Mouse (Mus musculus) liver, postnatal 0 days (tissue): ENCODE results near the gene Bace1. TPM values are rescaled to one million over a fixed set of nuclear protein-coding genes. Genes with fewer than 3 reads are reported as not detected.

Experiments
- ATAC-seq: fragments of 200-750 bp; cut with Nextera tagmentation; 2 replicates; pipeline ENCODE4 v1.8.0; 2017; ENCODE audit warnings: mild to moderate bottlenecking, moderate library complexity
- DNase-seq: peaks from one replicate; pipeline ENCODE4 v3.0.0-alpha.2; 2016
- H3K27ac ChIP-seq: fragments of 300-500 bp; sonication (generic); 2 replicates; pipeline ENCODE4 v1.5.1; 2014; ENCODE audit warnings: antibody characterized with exemption, moderate library complexity, mild to moderate bottlenecking, low read depth
- H3K27me3 ChIP-seq: fragments of 300-500 bp; sonication (generic); 2 replicates; pipeline ENCODE4 v1.6.1; 2014; ENCODE audit warnings: low read length, control low read depth, mixed read lengths; ENCODE audit not compliant: insufficient read depth
- H3K36me3 ChIP-seq: fragments of 300-500 bp; sonication (generic); replicated peaks from 2 replicates; pipeline ENCODE4 v1.6.1; 2014; ENCODE audit warnings: mild to moderate bottlenecking, control low read depth, low read length, moderate library complexity, mixed read lengths; ENCODE audit not compliant: insufficient read depth
- H3K4me1 ChIP-seq: fragments of 300-500 bp; sonication (generic); 2 replicates; pipeline ENCODE4 v1.6.1; 2014; ENCODE audit warnings: antibody characterized with exemption, mild to moderate bottlenecking, control low read depth; ENCODE audit not compliant: insufficient read depth
- H3K4me2 ChIP-seq: fragments of 300-500 bp; sonication (generic); 2 replicates; pipeline ENCODE4 v1.6.1; 2014; ENCODE audit warnings: low read depth, mild to moderate bottlenecking, low read length, moderate library complexity, mixed read lengths
- H3K4me3 ChIP-seq: fragments of 300-500 bp; sonication (generic); 2 replicates; pipeline ENCODE4 v1.5.1; 2014; ENCODE audit warnings: low read depth, low read length
- H3K9ac ChIP-seq: fragments of 300-500 bp; sonication (generic); replicated peaks from 2 replicates; pipeline ENCODE4 v1.6.1; 2014; ENCODE audit warnings: mild to moderate bottlenecking, moderate library complexity
- H3K9me3 ChIP-seq: fragments of 300-500 bp; sonication (generic); 2 replicates; pipeline ENCODE4 v1.6.1; 2016; ENCODE audit warnings: mild to moderate bottlenecking, control low read depth, low read length, mixed read lengths
- CTCF ChIP-seq: sonication (generic); IDR thresholded peaks from 2 replicates; pipeline ENCODE4 v1.5.1; 2016; ENCODE audit warnings: antibody characterized with exemption, low read depth
- EP300 ChIP-seq: IDR thresholded peaks from 2 replicates; pipeline ENCODE4 v1.6.1; 2016; ENCODE audit warnings: antibody characterized with exemption, low read depth, mild to moderate bottlenecking
- WGBS: fragments of 180-500 bp; shearing (Covaris S2); extraction: QIAGEN DNeasy Blood & Tissue Kit; methylation state at CpG from one replicate; pipeline ENCODE4 v1.1.7; 2014; ENCODE audit not compliant: insufficient replicate concordance; 5-methylcytosine and 5-hydroxymethylcytosine counted together
- polyA plus RNA-seq: library from polyadenylated mRNA; unstranded; fragments of >200 nt; fragmentation: Nextera tagmentation; extraction: Ambion mirVana; gene quantifications from 2 replicates; pipeline ENCODE4 v1.2.1, GENCODE M21; 2015

Bace1 gene
- polyA plus RNA-seq, 1 experiment from 2014 or later, result 10.7 TPM

- Histone ChIP-seq H3K9ac (no peak overlapping the region), H3K36me3 (no peaks in the 10 kb centered on the region; the same call in 1 of the 2 replicates), H3K27me3 (no peaks in the 10 kb centered on the region), H3K9me3 (no peaks in the 10 kb centered on the region), H3K4me1 (peaks cover 70% of the 10 kb centered on the region), H3K4me3 (no peak overlapping the region), H3K27ac (0 out of 2 replicates have a peak overlapping the region, but pooled peaks have one; percentile 31), H3K4me2 (no peak overlapping the region)
- ATAC-seq (no peak), DNase-seq (no peak)
- TF ChIP-seq CTCF, result no peak
- no peak for TF ChIP-seq EP300
- 36% methylated on average over 5 of the region's 5 CpGs for WGBS
These were observed 8.6 kb downstream of the Bace1 start for GRCm38 (mm10) chr9:45846891-45847460.

DNA sequence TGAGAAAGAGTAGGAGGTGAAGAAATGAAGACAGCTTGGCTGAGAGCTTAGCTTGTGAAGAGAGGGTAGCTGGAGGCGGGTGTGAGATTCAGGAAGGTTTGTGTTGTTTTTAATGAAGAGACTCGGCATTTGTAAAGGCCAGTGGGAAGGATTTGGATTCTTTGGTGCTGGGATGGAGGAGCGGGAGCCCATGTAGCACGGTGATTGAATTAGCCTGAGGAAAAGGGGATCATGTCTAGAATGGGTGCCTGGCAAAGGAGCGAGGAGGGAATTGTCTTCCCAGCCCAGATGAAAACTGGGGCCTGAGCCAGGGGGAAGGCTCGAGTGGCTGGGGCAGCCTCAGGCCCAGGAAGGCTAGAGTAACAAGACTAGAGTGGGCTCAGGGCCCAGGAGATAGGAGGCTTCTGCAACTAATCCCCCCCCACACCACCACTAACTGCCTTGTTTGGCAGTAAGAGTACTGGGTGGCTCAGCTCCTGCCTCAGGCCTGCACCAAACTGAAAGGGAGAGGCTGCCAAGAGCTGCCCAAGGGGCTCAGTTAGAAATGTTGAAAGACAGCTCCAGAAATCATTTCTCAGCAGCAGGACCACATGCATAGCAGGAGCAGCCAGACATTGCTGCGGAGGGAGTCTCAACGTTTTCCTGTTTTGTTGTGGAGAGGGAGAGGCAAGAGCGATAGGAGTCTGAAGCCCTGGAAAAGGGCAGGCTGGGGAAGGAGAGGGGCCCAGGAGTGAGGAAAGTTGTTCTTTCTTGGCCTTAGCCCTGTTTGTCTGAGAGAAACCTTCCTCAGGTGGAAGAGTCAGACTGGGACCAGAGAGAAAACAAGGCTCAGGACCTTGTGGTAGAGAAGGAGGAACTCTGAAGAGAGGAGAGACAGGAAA, 11.4 kb downstream of the Bace1 start:
- H3K9ac ChIP-seq, result peak overlapping the region; percentile 61
- H3K9me3 ChIP-seq, result no peaks in the 10 kb centered on the region
- no peak for TF ChIP-seq CTCF
- no peak for TF ChIP-seq EP300
- no peak overlapping the region for H3K4me3 ChIP-seq
- peaks cover 58% of the 10 kb centered on the region for H3K4me1 ChIP-seq
- H3K4me2 ChIP-seq, result peak overlapping the region; percentile 15
- no peaks in the 10 kb centered on the region; the same call in none of the 2 replicates for H3K36me3 ChIP-seq
- no peaks in the 10 kb centered on the region for H3K27me3 ChIP-seq
- WGBS, result 53% methylated on average over 9 of the region's 9 CpGs
- H3K27ac ChIP-seq, result peak overlapping the region; percentile 95
- DNase-seq, result no peak
- ATAC-seq, result no peak

DNA sequence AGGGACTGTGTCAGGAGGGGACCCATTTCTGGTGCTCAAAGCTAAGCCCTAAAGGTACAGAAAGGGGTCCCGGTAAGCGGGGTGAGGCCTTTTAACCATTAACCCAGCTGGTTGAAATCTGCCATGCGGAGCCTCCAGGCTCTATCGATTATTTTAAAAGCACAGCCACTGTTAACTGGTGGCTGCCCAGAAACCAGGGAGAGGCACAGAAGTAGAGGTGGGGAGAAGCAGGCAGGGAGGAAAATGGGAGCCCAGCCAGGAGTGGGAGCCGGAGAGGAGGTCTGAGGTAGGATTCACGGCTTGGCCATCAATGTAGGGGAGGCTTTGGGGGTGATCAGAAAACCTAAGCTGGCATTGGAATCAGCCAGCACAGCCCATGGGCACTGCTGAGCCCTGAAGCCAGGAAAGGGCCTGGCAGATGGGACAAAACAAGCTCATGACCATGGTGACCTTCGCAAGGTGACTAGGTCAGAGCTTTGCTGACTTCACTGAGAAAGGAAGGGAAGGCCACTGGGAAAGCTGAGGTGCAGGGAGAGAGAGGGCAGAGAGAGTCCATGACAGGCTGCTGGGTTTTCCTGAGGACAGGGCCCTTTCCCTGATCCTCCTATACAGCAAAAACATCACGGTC, 12.3 kb downstream of the Bace1 start:
- 65% methylated on average over 8 of the region's 8 CpGs for WGBS
- DNase-seq, result peak; percentile 52
- TF ChIP-seq EP300, result no peak
- TF ChIP-seq CTCF, result no peak

GRCm38 (mm10) chr9:45851330-45851729, 12.9 kb downstream of the Bace1 start:
- no peak for TF ChIP-seq EP300
- no peak for TF ChIP-seq CTCF
- H3K27me3 ChIP-seq, result no peaks in the 10 kb centered on the region
- peaks cover 58% of the 10 kb centered on the region for H3K4me1 ChIP-seq
- peaks cover 8% of the 10 kb centered on the region for H3K36me3 ChIP-seq
- peak overlapping the region; percentile 95 for H3K27ac ChIP-seq
- H3K9ac ChIP-seq, result no peak overlapping the region
- H3K4me2 ChIP-seq, result peak overlapping the region; percentile 15
- WGBS, result 12% methylated on average over 5 of the region's 5 CpGs
- H3K9me3 ChIP-seq, result no peaks in the 10 kb centered on the region
- ATAC-seq (peak; percentile 14; the same call in 1 of the 2 replicates), DNase-seq (peak; percentile 27)
- H3K4me3 ChIP-seq, result no peak overlapping the region

More for the DNA sequence above, 12.3 kb downstream of the Bace1 start:
- no peak overlapping the region for H3K4me3 ChIP-seq
- H3K36me3 ChIP-seq, result peaks cover 4% of the 10 kb centered on the region
- H3K4me2 ChIP-seq, result peak overlapping the region; percentile 15
- peak; percentile 85 for ATAC-seq
- H3K27me3 ChIP-seq, result no peaks in the 10 kb centered on the region
- H3K27ac ChIP-seq, result peak overlapping the region; percentile 95
- peaks cover 58% of the 10 kb centered on the region for H3K4me1 ChIP-seq
- H3K9ac ChIP-seq, result peak overlapping the region; percentile 61
- no peaks in the 10 kb centered on the region for H3K9me3 ChIP-seq

- Histone ChIP-seq H3K4me1 (peaks cover 54% of the 10 kb centered on the region), H3K27me3 (no peaks in the 10 kb centered on the region), H3K4me2 (0 out of 2 replicates have a peak overlapping the region, but pooled peaks have one; percentile 11), H3K4me3 (no peak overlapping the region), H3K9ac (no peak overlapping the region), H3K27ac (peak overlapping the region; percentile 95), H3K9me3 (no peaks in the 10 kb centered on the region), H3K36me3 (peaks cover 8% of the 10 kb centered on the region)
- no peak for DNase-seq
- TF ChIP-seq CTCF (no peak), EP300 (no peak)
- WGBS, result 66% methylated on average over 2 of the region's 2 CpGs
- ATAC-seq, result no peak
These were observed 13.4 kb downstream of the Bace1 start for GRCm38 (mm10) chr9:45851776-45852175.

DNA sequence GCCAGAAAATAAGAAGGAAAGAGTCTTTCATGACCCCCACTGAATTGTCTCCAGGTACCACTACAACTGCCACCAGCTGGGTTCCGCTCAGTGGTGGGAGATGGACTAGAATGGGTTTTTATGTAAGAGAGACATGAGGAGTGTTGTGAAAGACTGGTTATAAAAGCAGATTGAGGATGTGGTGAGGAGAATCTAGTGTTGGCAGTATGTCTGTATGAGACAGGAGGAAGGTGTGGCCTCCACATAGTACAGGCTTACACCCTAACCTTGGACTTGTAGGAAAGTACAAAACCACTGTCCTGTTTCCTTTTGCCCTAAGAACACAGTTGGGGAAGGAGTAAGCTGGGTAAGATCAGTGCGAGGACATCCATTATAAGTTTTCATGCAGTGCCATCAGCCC, 15.3 kb downstream of the Bace1 start:
- no peaks in the 10 kb centered on the region for H3K9me3 ChIP-seq
- no peak overlapping the region for H3K4me3 ChIP-seq
- ATAC-seq (no peak), DNase-seq (no peak)
- no peak overlapping the region for H3K27ac ChIP-seq
- H3K27me3 ChIP-seq, result no peaks in the 10 kb centered on the region
- no peak overlapping the region for H3K4me2 ChIP-seq
- H3K4me1 ChIP-seq, result peaks cover 37% of the 10 kb centered on the region
- H3K36me3 ChIP-seq, result peaks cover 25% of the 10 kb centered on the region
- no peak for TF ChIP-seq CTCF
- no peak for TF ChIP-seq EP300
- H3K9ac ChIP-seq, result no peak overlapping the region
- 62% methylated on average over 2 of the region's 2 CpGs for WGBS
